Mouse (Mus musculus): ENCODE results near the gene Ppp1r15b. TPM values are rescaled to one million over a fixed set of nuclear protein-coding genes. Genes with fewer than 3 reads are reported as not detected.

The Ppp1r15b gene
- polyA plus RNA-seq, 1 experiment: 6.7 TPM

DNA sequence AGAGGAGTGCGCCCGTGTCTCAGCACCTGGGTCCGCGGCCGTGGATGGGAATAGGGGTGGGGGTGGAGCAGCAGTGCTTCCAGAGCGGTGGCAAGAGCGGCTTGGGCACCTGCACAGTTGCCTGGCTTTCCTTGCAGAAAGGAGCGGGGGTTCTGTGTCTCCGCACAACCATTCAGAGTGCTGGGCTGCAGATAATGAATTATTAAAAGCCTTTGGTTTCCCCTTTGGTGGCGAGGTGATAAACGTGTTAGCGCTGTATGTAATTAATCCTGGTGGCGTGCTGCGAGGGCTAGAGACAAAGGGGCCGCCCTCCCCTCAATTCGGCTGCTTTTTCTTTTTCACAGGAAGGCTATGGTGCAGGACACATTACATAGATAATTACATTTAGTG is 51.8 kb downstream of the Ppp1r15b start:
- Histone ChIP-seq H3K36me3 (replicated peaks; ENCODE audit: low read length) (no peaks in the 10 kb centered on the region), H3K27me3 (replicated peaks) (peaks cover 72% of the 10 kb centered on the region), H3K4me1 (peaks cover 25% of the 10 kb centered on the region), H3K4me3 (replicated peaks) (peak overlapping the region; percentile 56), H3K9me3 (no peaks in the 10 kb centered on the region)
- TF ChIP-seq FLI1 (IDR thresholded peaks at IDR 0.05; ENCODE audit: low read length): no peak
- TF ChIP-seq GATA1 (IDR thresholded peaks at IDR 0.05; ENCODE audit: borderline replicate concordance, low read length): no peak

DNA sequence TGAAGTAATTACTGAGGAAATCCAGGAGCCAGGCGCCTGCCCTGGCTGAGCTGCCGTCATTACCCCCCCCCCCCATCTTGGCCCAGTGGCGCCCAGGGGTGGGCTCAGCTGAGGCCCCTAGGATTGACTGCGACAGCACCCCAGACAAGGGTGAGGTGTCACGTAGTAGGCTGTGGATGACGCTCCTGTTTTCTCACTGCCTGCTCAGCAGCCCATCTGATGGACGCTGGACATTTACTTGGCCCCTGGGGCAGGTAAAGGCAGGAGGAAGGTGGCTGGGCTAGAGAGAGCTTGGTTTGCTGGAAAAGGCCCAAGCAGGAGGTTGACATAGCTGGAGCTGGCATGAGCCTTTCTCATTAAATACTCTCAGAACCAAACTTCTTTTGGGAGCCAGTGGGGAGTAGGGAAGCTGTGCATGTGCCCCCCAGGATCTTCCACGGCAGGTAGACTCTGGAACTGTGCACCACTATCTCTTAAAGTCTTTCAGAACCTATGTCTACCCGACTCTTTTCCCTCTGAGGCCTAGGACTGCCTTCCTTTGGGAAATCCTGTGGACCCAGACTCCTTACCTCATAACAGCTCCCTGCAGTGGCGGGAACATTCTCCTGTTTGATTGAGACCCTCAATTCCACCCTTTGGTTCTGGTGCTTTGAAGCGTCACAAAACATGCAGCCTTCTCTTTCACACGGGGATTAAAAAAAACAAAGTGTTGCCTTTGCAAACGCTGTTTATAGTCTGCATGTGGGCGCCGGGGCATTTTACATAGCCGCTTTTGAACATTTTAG is 52.4 kb downstream of the Ppp1r15b start:
- H3K4me1 ChIP-seq: peaks cover 22% of the 10 kb centered on the region
- H3K36me3 ChIP-seq (replicated peaks; ENCODE audit: low read length): no peaks in the 10 kb centered on the region
- TF ChIP-seq GATA1 (IDR thresholded peaks at IDR 0.05; ENCODE audit: borderline replicate concordance, low read length) (no peak), FLI1 (IDR thresholded peaks at IDR 0.05; ENCODE audit: low read length) (no peak)
- H3K9me3 ChIP-seq: no peaks in the 10 kb centered on the region
- no peak overlapping the region for H3K4me3 ChIP-seq (replicated peaks)
- peaks cover 68% of the 10 kb centered on the region for H3K27me3 ChIP-seq (replicated peaks)

- Histone ChIP-seq H3K36me3 (replicated peaks; ENCODE audit: low read length) (no peaks in the 10 kb centered on the region), H3K9me3 (peaks cover 22% of the 10 kb centered on the region), H3K27me3 (replicated peaks) (peaks cover 45% of the 10 kb centered on the region), H3K4me3 (replicated peaks) (no peak overlapping the region), H3K4me1 (no peaks in the 10 kb centered on the region; the same call in 1 of the 2 replicates)
- no peak for TF ChIP-seq GATA1 (IDR thresholded peaks at IDR 0.05; ENCODE audit: borderline replicate concordance, low read length)
- no peak for TF ChIP-seq FLI1 (IDR thresholded peaks at IDR 0.05; ENCODE audit: low read length)
These were observed 57.2 kb downstream of the Ppp1r15b start for GRCm38 (mm10) chr1:133187948-133188680.

DNA sequence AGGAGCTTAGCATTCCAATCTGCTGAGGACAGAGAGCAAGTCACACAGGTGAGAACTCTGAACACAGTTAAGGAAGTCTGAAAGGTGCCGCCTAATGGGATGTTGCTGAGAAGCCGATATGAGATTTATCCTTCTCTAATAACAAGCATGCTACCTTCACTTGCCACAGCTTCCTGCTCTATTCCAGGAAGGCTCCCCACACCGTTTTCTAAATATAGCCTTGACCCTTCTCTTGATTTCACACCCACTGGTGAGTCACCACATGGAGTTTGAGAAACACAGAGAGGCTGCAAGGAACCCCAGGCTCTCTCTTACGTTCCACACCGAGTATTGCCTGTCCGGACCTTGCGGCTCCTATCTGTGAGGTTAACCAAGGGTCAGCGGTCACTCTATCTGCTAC is 57.8 kb downstream of the Ppp1r15b start:
- peaks cover 45% of the 10 kb centered on the region for H3K27me3 ChIP-seq (replicated peaks)

More for the DNA sequence above, 57.8 kb downstream of the Ppp1r15b start:
- Histone ChIP-seq H3K4me3 (replicated peaks) (no peak overlapping the region), H3K4me1 (no peaks in the 10 kb centered on the region), H3K36me3 (replicated peaks; ENCODE audit: low read length) (no peaks in the 10 kb centered on the region), H3K9me3 (peaks cover 22% of the 10 kb centered on the region)
- TF ChIP-seq GATA1 (IDR thresholded peaks at IDR 0.05; ENCODE audit: borderline replicate concordance, low read length) (no peak), FLI1 (IDR thresholded peaks at IDR 0.05; ENCODE audit: low read length) (no peak)

Other genes with a start within 250 kb of the Ppp1r15b start
- gene Mdm4, start 100.6 kb upstream of the Ppp1r15b start, polyA plus RNA-seq (2012; ENCODE audit: insufficient read depth, low replicate concordance): 7.3 TPM in 1 of 2 replicates, not detected in the other
- 0.56 and 0.73 TPM in 2 replicates for gene Pik3c2b, start 85.5 kb upstream of the Ppp1r15b start, polyA plus RNA-seq (2012; ENCODE audit: insufficient read depth, low replicate concordance)
- 0.57 TPM in 1 of 2 replicates, not detected in the other for gene Plekha6, start 33.1 kb downstream of the Ppp1r15b start, polyA plus RNA-seq (2012; ENCODE audit: insufficient read depth, low replicate concordance)
- gene Golt1a, start 178.7 kb downstream of the Ppp1r15b start, polyA plus RNA-seq (2012; ENCODE audit: insufficient read depth, low replicate concordance): not detected in 2 replicates
- not detected in 2 replicates for gene Kiss1, start 190.7 kb downstream of the Ppp1r15b start, polyA plus RNA-seq (2012; ENCODE audit: insufficient read depth, low replicate concordance)
- gene Ren1, start 219.4 kb downstream of the Ppp1r15b start, polyA plus RNA-seq (2012; ENCODE audit: insufficient read depth, low replicate concordance): not detected in 2 replicates
- 0.11 TPM in 1 of 2 replicates, not detected in the other for gene Etnk2, start 232.4 kb downstream of the Ppp1r15b start, polyA plus RNA-seq (2012; ENCODE audit: insufficient read depth, low replicate concordance)

Measured in megakaryocyte, embryonic 14.5 days (primary cell).